Mouse (Mus musculus) heart, postnatal 14 days (tissue): ENCODE results near the gene Trim60. TPM values are rescaled to one million over a fixed set of nuclear protein-coding genes. Genes with fewer than 3 reads are reported as not detected.

Experiments used
- DNase-seq, 2 experiments: peaks; one replicate each; pipeline ENCODE4 v3.0.0; 2021 to 2022
- intact Hi-C: fragments of 180-260 bp; cut with DNase I; formaldehyde crosslinking; loops from one replicate; pipeline ENCODE4 v1.15.1; 2025
- total RNA-seq, 2 experiments: library from RNA; stranded (reverse); gene quantifications; 2 replicates each; pipeline ENCODE4 v1.2.3; 2021

Gene Trim60
- total RNA-seq, 2 experiments from 2014 or later, result not detected

DNA sequence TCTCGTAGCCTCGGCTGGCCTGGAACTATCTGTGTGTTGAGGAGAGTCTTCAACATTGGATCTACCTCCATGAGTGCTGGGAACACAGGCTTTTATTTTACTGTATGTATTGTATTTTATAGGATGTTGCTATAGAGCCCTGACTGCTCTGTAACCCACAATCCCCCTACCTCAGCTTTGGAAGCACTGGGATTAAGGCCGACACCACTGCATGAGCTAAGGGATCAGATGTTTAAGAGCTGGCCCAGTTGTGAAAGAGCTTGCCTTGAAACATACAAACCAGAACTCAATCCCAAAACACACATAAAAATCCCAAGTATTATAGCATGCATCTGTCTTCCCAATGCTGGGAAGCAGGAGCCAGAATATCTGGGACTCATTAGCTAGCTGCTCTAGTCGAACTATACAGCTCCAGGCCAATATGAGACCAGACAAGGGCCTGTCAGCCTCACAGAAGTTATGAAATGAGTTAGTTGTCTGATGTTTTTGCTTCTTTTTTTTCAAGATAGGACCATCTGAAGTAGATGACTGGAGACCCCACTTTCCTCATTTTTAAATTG, 19.5 kb downstream of the Trim60 start:
- DNase-seq, result no peak
- intact Hi-C loops, result no loop called here

DNA sequence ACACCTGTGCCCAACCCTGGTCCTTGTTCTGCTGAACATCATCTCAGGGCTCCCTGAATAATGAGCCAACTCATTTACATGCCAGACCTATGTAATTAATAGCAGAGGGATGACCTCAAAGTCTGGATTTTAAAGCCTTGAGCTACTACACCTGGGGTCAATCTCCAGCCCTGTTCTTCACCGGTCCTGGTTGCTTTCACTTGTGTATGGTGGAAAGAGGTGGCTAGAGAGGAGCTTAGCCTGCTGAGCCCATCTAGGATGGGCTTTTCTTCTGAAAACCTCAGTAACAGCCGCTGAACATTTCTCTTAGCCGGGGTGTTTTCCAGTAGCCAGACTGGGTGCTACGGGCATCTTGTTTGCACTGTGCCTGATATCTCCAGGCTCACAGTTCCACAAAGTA, 30.7 kb downstream of the Trim60 start, which contains the start of gene Trim75:
Gene Trim75 (minus strand): TSS at position 101 of the 400 bp plus-strand sequence.
- DNase-seq, result no peak
- intact Hi-C loops, result no loop called here

DNA sequence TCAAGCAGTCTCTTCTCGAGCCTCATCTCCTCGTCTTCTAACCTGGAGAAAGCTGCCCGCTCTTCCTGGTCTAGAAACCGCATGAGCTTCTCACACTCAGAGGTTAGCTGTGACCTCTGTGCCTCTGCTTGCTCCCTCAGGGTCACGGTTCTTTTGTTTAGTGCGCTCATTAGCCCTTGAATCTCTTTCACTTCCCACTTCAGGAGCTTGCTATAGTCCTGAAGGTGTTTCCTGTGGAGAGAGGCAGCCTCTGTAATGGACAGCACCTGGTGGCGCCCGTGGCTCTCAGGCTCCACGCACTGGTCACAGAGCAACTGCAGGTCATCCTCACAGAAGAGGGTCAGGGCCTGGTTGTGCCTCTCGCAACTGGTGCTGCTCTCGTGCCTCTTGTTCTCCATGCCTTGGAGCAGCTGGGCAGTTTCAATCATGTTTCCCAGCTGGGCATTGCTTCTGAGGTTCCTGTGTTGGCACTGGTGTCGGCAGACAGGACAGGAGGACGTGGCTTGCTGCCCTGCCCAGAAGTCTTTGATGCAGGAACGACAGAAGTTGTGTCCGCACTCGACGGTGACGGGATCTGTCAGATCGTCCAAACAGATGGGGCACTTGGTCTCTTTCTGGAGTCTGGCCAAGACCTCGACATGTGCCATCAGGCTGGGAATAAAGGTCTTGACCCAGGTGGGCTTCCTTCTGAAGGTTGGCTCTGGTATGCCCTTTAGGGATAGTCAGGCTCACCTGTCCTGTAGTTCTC, 35.1 kb downstream of the Trim60 start:
- no peak for DNase-seq
- intact Hi-C loops, result no loop called here

DNA sequence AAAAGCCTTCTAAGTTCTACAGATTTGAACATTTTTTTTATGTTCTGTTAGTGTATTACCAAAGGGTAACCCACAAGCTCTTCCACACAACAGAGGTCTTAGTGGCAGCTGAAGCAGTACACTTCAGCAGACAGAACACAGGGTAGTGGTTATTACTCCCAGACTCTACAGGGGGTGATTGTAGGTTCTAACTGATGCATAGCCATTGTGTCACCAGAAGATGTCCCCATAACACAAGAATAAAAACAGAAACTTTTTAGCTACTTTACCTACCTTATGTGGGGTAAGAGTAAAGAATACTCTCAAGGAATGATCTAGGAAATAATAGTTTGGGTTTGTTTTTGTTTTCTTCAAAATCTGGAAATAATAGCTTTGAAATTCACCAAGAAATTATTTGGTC, 55.5 kb downstream of the Trim60 start:
- intact Hi-C loops, result no loop called here
- DNase-seq, result no peak

DNA sequence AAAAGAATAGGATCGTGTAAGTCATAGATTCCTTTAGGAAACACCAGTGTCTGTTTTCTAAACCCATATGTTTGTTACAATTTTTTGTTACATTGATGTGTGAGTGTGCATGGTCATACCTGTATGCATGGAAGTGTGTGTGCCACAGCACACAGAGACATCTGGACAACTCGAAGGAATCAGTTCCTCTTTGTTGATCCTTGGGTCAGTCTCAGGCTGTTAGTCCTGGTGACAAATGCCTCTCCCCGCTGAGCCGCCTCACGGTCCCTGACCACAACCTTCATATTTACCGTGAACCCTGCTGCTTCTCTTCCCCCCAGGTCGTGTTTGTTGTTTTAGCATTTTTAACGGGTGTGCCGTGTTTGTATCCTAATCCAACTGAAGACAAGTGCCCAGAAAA, 59.4 kb downstream of the Trim60 start:
- DNase-seq, result no peak

DNA sequence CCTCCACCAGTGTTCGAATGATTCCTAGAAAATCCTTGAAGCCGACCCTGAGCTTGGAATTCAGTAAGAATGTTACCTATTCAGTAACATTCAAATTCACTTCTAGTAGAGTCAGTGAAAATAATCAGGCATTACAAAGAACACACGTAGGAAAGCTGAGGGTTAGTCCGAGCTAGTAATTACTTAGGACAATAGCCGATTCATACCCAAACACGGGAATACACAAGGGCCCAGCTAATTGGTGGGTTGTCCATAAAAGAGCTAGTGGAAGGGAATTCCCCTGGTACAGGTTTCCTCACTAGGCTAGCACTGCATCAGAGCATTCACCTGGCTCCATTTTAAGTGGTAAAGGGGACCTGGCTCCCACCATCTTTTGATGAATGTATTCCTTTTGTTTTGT, 66.3 kb downstream of the Trim60 start:
- intact Hi-C loops, result no loop called here

More for the DNA sequence above, 59.4 kb downstream of the Trim60 start:
- intact Hi-C loops, result no loop called here

More for the DNA sequence above, 66.3 kb downstream of the Trim60 start:
- DNase-seq, result no peak

Other genes with a start within 250 kb of the Trim60 start
- 10 to 100 TPM; 13.5 to 14.0 TPM for gene Klhl2, start 168.6 kb downstream of the Trim60 start, total RNA-seq
- 10 to 100 TPM; 15.7 to 17.0 TPM for gene Tmem192, start 71.4 kb downstream of the Trim60 start, total RNA-seq
- not detected for gene Trim75, start 30.8 kb downstream of the Trim60 start, total RNA-seq
- gene Trim61, start 61 bp downstream of the Trim60 start, total RNA-seq, result not detected
- not detected for gene Apela, start 18.8 kb upstream of the Trim60 start, total RNA-seq
- not detected for gene Gm10663, start 56.4 kb upstream of the Trim60 start, total RNA-seq
- not detected for gene BC030870, start 111.0 kb upstream of the Trim60 start, total RNA-seq